Mouse (Mus musculus): ENCODE data around the gene Srrm3.
A peak's percentile ranks its signal among the peaks of the same experiment; 100 is the strongest.

Srrm3 gene

GRCm38 (mm10) chr5:135873753-135874152 is 67.1 kb downstream of the Srrm3 start:
- DNase-seq, result no peak

- DNase-seq, result peak; percentile 63 to 65
Measured at GRCm38 (mm10) chr5:135877180-135877579, 70.5 kb downstream of the Srrm3 start.

- peak; percentile 68 to 76 for DNase-seq
Measured at GRCm38 (mm10) chr5:135877831-135878231, 71.1 kb downstream of the Srrm3 start.

- DNase-seq, result peak in 1 of 2 experiments; percentile 43
Measured at GRCm38 (mm10) chr5:135879449-135880158, 72.9 kb downstream of the Srrm3 start.

GRCm38 (mm10) chr5:135884641-135885040 is 78.0 kb downstream of the Srrm3 start:
- DNase-seq, result no peak

- no peak for DNase-seq
Measured at GRCm38 (mm10) chr5:135887675-135888102, 81.0 kb downstream of the Srrm3 start, which contains the start of gene Hspb1. Hspb1 (plus strand) TSS chr5:135887919.

GRCm38 (mm10) chr5:135888405-135889215 is 81.9 kb downstream of the Srrm3 start:
- DNase-seq, result no peak

GRCm38 (mm10) chr5:135890323-135890722 is 83.6 kb downstream of the Srrm3 start:
- DNase-seq, result no peak

GRCm38 (mm10) chr5:135890920-135891319 is 84.2 kb downstream of the Srrm3 start:
- no peak for DNase-seq

GRCm38 (mm10) chr5:135892589-135893351 is 86.1 kb downstream of the Srrm3 start:
- no peak for DNase-seq

- no peak for DNase-seq
Measured at GRCm38 (mm10) chr5:135894958-135895357, 88.3 kb downstream of the Srrm3 start.

- DNase-seq, result peak; percentile 66
Measured at GRCm38 (mm10) chr5:135898028-135898427, 91.3 kb downstream of the Srrm3 start.

GRCm38 (mm10) chr5:135898995-135899394 is 92.3 kb downstream of the Srrm3 start:
- no peak for DNase-seq

- no peak for DNase-seq
Measured at GRCm38 (mm10) chr5:135899833-135900232, 93.1 kb downstream of the Srrm3 start.

GRCm38 (mm10) chr5:135900701-135901100 is 94.0 kb downstream of the Srrm3 start:
- DNase-seq, result no peak

GRCm38 (mm10) chr5:135901354-135902095 is 94.8 kb downstream of the Srrm3 start:
- DNase-seq, result no peak

GRCm38 (mm10) chr5:135903058-135903457 is 96.4 kb downstream of the Srrm3 start:
- no peak for DNase-seq

GRCm38 (mm10) chr5:135903551-135904151 is 97.0 kb downstream of the Srrm3 start:
- peak; percentile 98 to 99 for DNase-seq

- DNase-seq, result no peak
Measured at GRCm38 (mm10) chr5:135904259-135904658, 97.6 kb downstream of the Srrm3 start.

- no peak for DNase-seq
Measured at GRCm38 (mm10) chr5:135905320-135906225, 98.9 kb downstream of the Srrm3 start.

- peak in 1 of 2 experiments; percentile 8 for DNase-seq
Measured at GRCm38 (mm10) chr5:135906846-135907245, 100.2 kb downstream of the Srrm3 start.

All from cerebellum, adult 18-20 months (tissue).